Mouse (Mus musculus) kidney, postnatal 0 days (tissue): Measurements from ENCODE around the gene C1ql3. TPM values are rescaled to one million over a fixed set of nuclear protein-coding genes. Genes with fewer than 3 reads are reported as not detected.

ENCODE experiments used
- ATAC-seq: fragments of 200-750 bp; cut with Nextera tagmentation; replicated peaks from 2 replicates; pipeline ENCODE4 v1.8.0; 2017; ENCODE audit warnings: low read depth, moderate number of reproducible peaks, moderate TSS enrichment, moderate library complexity; ENCODE audit not compliant: low FRiP score
- DNase-seq: peaks from one replicate; pipeline ENCODE4 v3.0.0-alpha.2; 2016; ENCODE audit warnings: low spot score
- H3K27ac ChIP-seq: fragments of 300-500 bp; sonication (generic); 2 replicates; pipeline ENCODE4 v1.5.1; 2014; ENCODE audit warnings: mild to moderate bottlenecking
- H3K27me3 ChIP-seq: fragments of 300-500 bp; sonication (generic); 2 replicates; pipeline ENCODE4 v1.6.1; 2014; ENCODE audit warnings: low read length, mixed read lengths; ENCODE audit not compliant: insufficient read depth
- H3K36me3 ChIP-seq: fragments of 300-500 bp; sonication (generic); 2 replicates; pipeline ENCODE4 v1.6.1; 2014; ENCODE audit warnings: low read length, mixed read lengths; ENCODE audit not compliant: insufficient read depth
- H3K4me1 ChIP-seq: fragments of 300-500 bp; sonication (generic); replicated peaks from 2 replicates; pipeline ENCODE4 v1.6.1; 2014; ENCODE audit warnings: antibody characterized with exemption, low read length, mixed read lengths; ENCODE audit not compliant: insufficient read depth
- H3K4me2 ChIP-seq: fragments of 300-500 bp; sonication (generic); 2 replicates; pipeline ENCODE4 v1.6.1; 2014; ENCODE audit warnings: mild to moderate bottlenecking, low read length, moderate library complexity, mixed read lengths
- H3K4me3 ChIP-seq: fragments of 300-500 bp; sonication (generic); replicated peaks from 2 replicates; pipeline ENCODE4 v1.5.1; 2014; ENCODE audit warnings: low read depth, low read length
- H3K9ac ChIP-seq: fragments of 300-500 bp; sonication (generic); 2 replicates; pipeline ENCODE4 v1.6.1; 2014; ENCODE audit warnings: low read depth, low read length
- H3K9me3 ChIP-seq: fragments of 300-500 bp; sonication (generic); replicated peaks from 2 replicates; pipeline ENCODE4 v1.6.1; 2016; ENCODE audit warnings: low read length, inconsistent platforms, mixed read lengths
- CTCF ChIP-seq: IDR thresholded peaks from 2 replicates; pipeline ENCODE4 v1.5.1; 2016; ENCODE audit warnings: antibody characterized with exemption, low read depth, mild to moderate bottlenecking, moderate library complexity
- WGBS: fragments of 180-500 bp; shearing (Covaris S2); extraction: QIAGEN DNeasy Blood & Tissue Kit; methylation state at CpG from one replicate; pipeline ENCODE4 v1.1.7; 2014; 5-methylcytosine and 5-hydroxymethylcytosine counted together
- polyA plus RNA-seq: library from polyadenylated mRNA; unstranded; fragments of >200 nt; fragmentation: Nextera tagmentation; extraction: Ambion mirVana; gene quantifications from 2 replicates; pipeline ENCODE4 v1.2.1, GENCODE M21; 2015

Gene C1ql3
- polyA plus RNA-seq, 1 experiment from 2014 or later = 1.7 TPM

DNA sequence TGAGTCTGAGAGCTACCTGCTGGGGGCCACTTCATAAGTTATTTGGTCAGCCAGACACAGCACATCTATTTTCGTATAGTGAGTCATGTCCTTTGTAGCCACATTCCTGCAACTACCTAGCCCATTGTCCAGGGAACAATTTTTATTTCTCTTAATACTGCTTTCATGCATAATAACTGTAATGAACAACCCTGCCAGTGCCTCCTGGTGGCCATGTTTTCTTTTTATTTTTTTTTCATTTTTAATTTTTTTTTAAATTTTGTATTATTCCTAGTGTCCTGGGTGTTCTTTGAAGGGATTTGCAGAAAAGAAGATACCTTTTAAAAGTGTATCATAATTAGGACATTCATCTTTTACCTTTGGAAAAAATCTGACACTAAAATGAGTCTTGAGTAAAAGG is 3.2 kb downstream of the C1ql3 start:
- Histone ChIP-seq H3K9me3 (no peaks in the 10 kb centered on the region), H3K36me3 (no peaks in the 10 kb centered on the region), H3K27ac (no peak overlapping the region), H3K9ac (no peak overlapping the region), H3K4me2 (no peak overlapping the region), H3K4me1 (peaks cover 14% of the 10 kb centered on the region; the same call in 1 of the 2 replicates), H3K27me3 (peaks cover 25% of the 10 kb centered on the region), H3K4me3 (no peak overlapping the region)
- 84% methylated on average over 1 of the region's 1 CpGs for WGBS
- peak; percentile 29; the same call in 1 of the 2 replicates for TF ChIP-seq CTCF
- no peak for DNase-seq
- ATAC-seq = no peak

DNA sequence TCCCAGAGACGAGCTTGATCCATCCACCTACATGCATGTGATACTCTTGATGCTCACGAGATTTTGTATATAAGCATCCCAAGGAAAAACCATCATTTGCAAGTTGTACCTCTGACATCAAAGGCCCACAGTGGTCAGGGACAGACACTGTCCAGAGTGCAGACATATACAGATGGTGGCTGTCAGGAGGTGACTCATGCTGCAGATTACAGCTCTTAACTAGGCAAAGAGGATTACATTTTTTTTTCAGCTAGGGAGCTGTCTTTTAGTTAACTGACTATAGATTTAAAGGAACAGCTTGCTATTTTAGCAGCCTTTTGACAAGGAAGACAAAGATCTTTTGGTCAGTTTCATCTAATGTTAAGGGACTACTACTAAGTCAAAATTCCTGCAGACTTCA is 11.6 kb downstream of the C1ql3 start:
- H3K9ac ChIP-seq = no peak overlapping the region
- no peak overlapping the region for H3K4me3 ChIP-seq
- no peak overlapping the region for H3K4me2 ChIP-seq
- H3K27me3 ChIP-seq = no peaks in the 10 kb centered on the region
- WGBS = 87% methylated on average over 2 of the region's 2 CpGs
- no peaks in the 10 kb centered on the region for H3K4me1 ChIP-seq
- no peaks in the 10 kb centered on the region for H3K9me3 ChIP-seq
- H3K36me3 ChIP-seq = no peaks in the 10 kb centered on the region
- no peak overlapping the region for H3K27ac ChIP-seq
- no peak for TF ChIP-seq CTCF
- no peak for DNase-seq
- no peak for ATAC-seq

DNA sequence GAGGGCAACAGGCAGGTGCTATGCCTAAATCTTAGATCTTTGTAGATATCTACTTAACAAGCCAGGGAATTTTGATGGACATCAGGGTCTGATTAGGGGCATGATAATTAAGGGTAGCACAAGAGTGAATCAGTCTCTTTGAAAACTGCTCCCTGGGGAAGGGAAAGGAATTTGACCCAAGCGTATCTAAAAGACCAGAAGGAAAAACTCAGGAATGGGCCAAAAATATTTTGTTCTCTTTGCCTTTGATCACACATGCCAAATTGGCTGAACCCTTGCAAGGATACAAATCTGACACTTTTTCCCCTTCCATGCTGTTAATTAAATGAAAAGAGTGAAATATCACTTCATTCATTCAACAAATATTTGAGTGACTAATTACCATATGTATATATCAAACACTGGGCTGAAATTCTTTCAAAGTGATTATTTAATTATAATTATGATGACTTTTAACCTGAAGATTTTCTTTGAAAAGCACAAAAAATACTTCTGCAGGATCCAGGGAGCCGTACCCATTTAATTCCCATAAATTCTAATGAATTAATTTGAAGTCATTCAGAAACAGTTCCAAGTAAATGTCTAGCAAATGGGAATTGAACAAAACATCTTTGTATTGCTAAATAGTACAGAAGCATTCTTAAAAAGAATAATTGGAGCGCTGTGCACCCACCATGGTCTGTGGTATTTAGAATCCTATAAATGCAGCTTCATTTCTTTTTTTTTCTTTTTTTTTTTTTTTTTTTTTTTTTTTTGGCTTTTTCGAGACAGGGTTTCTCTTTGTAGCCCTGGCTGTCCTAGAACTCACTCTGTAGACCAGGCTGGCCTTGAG is 26.5 kb downstream of the C1ql3 start:
- TF ChIP-seq CTCF = no peak
- DNase-seq (peak; percentile 58), ATAC-seq (no peak)
- Histone ChIP-seq H3K27ac (no peak overlapping the region), H3K9ac (no peak overlapping the region), H3K4me3 (no peak overlapping the region), H3K9me3 (no peaks in the 10 kb centered on the region), H3K36me3 (no peaks in the 10 kb centered on the region), H3K4me2 (no peak overlapping the region), H3K4me1 (no peaks in the 10 kb centered on the region), H3K27me3 (no peaks in the 10 kb centered on the region)
- WGBS = 81% methylated on average over 4 of the region's 4 CpGs

DNA sequence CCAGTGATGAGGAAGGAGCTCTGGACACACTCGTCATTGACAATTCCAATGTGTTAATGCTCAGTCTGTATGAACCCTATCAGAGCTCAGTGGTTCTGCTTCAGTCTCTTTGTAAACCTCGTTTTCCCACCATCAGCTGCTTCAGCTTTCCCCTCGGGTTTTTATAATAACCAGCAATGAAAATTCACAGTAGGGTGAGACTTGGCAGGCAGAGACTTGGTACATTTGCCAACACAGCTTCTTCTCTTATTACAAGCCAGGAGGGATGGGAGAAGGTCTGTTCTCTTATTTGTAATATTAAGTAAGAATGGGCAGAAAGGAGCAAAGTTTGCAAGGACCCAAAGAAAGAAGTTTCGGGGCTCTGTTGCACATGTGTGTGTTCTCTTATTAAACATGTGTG is 32.8 kb downstream of the C1ql3 start:
- no peaks in the 10 kb centered on the region for H3K4me1 ChIP-seq
- no peak overlapping the region for H3K4me2 ChIP-seq
- H3K4me3 ChIP-seq = no peak overlapping the region
- H3K9ac ChIP-seq = no peak overlapping the region
- ATAC-seq (no peak), DNase-seq (no peak)
- H3K27me3 ChIP-seq = no peaks in the 10 kb centered on the region
- 79% methylated on average over 4 of the region's 4 CpGs for WGBS
- no peaks in the 10 kb centered on the region for H3K9me3 ChIP-seq
- TF ChIP-seq CTCF = no peak
- no peak overlapping the region for H3K27ac ChIP-seq
- no peaks in the 10 kb centered on the region for H3K36me3 ChIP-seq

DNA sequence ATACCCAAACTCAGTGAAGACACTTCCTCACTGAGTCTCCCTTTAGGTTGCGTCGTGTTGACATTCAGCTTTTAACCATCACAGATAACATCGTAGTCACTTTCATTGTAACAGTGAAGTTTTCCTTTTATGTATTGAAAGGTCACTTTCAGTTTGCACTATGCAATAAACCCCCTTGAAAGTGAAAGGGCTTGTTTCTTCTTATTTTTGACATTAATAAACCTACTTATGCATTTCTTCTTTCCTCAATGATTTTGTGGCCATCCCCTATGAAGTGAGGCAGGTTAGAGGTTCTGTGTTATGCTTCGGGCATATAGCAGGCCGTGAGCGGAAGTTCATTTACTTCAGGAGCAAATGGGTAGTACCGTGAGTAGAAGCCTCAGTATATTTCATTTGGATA is 34.2 kb downstream of the C1ql3 start:
- ATAC-seq (no peak), DNase-seq (no peak)
- no peak overlapping the region for H3K4me2 ChIP-seq
- H3K27me3 ChIP-seq = no peaks in the 10 kb centered on the region
- no peak overlapping the region for H3K9ac ChIP-seq
- 86% methylated on average over 7 of the region's 7 CpGs for WGBS
- H3K36me3 ChIP-seq = no peaks in the 10 kb centered on the region
- H3K4me3 ChIP-seq = no peak overlapping the region
- no peak for TF ChIP-seq CTCF
- no peak overlapping the region for H3K27ac ChIP-seq
- H3K4me1 ChIP-seq = no peaks in the 10 kb centered on the region
- H3K9me3 ChIP-seq = no peaks in the 10 kb centered on the region

DNA sequence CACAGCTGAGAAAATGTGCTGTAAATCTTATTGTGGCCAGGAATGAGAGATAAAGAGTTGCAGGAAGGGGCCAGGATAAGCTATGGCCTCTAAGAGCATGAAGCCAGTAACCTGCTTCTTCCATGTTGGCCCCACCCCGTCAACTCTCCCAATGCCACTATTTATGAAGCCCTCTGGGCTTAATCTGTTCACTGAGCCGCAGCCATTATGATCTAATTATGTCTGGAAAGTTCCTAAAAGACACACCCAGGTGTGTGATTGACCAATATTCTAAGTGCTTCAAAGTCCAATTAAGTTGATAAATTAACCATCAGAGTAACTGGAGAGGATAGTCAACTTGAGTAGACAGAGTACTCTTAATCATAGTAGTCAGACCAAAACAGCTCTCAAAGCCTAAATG is 37.9 kb downstream of the C1ql3 start:
- no peaks in the 10 kb centered on the region for H3K27me3 ChIP-seq
- 92% methylated on average over 2 of the region's 2 CpGs for WGBS
- no peaks in the 10 kb centered on the region for H3K9me3 ChIP-seq
- no peak overlapping the region for H3K4me3 ChIP-seq
- ATAC-seq = no peak
- no peak for DNase-seq
- no peak overlapping the region for H3K27ac ChIP-seq
- H3K36me3 ChIP-seq = no peaks in the 10 kb centered on the region
- TF ChIP-seq CTCF = no peak
- no peak overlapping the region for H3K4me2 ChIP-seq
- no peak overlapping the region for H3K9ac ChIP-seq
- no peaks in the 10 kb centered on the region for H3K4me1 ChIP-seq
